Comparison of ENCODE assay signal across 7 mouse cellular contexts in the genomic region with DNA sequence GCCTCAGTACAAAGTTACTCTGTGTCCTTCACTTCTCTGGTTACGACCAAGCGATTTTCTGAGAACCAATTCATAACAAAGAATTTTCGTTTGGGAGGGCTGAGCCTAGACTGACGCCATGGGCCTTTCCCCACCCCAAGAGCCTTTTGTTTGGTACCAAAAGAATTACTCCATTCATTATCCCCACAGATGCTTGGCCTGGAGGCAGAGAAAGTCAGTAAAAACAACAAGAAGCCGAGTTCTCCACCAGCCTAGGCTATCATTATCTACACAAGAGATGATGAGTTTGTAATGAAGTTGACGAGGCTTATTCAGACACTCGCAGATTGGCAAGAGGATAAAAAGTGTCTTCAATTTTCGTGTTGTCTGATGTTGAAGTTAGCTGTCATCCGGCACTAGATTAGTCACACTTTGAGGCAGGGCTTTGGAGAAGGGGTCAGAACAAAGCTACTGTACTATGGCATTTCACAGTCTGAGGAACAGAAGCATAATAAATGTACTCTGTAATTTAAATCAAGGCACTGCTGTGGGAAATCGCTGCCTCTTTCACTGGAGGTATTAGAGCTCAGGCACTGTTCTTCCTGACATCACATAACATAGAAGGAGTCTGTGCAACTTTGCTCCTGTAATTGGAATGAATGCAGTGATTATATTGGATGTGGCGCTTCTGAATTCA.
A peak's percentile ranks its signal among the peaks of the same experiment; 100 is the strongest.
DNase-seq lines count a peak whose midpoint lies in the region; ATAC-seq lines count a peak whose summit lies in the region.

No protein-coding gene starts in this region.

- 11% methylated on average over 11 of the region's 11 CpGs for WGBS in hindbrain, embryonic 13.5 days
- WGBS in midbrain, embryonic 16.5 days: 7% methylated on average over 11 of the region's 11 CpGs
- 57% methylated on average over 11 of the region's 11 CpGs for WGBS in heart, embryonic 12.5 days

- ATAC-seq in hindbrain, embryonic 13.5 days (ENCODE audit: low FRiP score): peak; percentile 88
- ATAC-seq in midbrain, embryonic 16.5 days: peak; percentile 75
- ATAC-seq in heart, embryonic 12.5 days (ENCODE audit: insufficient number of reproducible peaks, low FRiP score): no peak

- no peak overlapping the region for H3K9ac ChIP-seq in hindbrain, embryonic 13.5 days
- no peak overlapping the region for H3K9ac ChIP-seq in midbrain, embryonic 16.5 days (ENCODE audit: low read depth, low read length)
- H3K9ac ChIP-seq in heart, embryonic 12.5 days: no peak overlapping the region

- peak; percentile 20 for DNase-seq in brain, embryonic 18.5 days (ENCODE audit: low read depth, low spot score)
- DNase-seq in embryo, embryonic 9.5 days (ENCODE audit: extremely low spot score): peak; percentile 37
- no peak for DNase-seq in spleen, postnatal 14 days (ENCODE audit: low spot score in 2 of 2)
- DNase-seq in lung, postnatal 36 days: no peak

- H3K4me2 ChIP-seq in hindbrain, embryonic 13.5 days: peak overlapping the region; percentile 11; the same call in 1 of the 2 replicates
- no peak overlapping the region; the same call in 1 of the 2 replicates for H3K4me2 ChIP-seq in midbrain, embryonic 16.5 days (ENCODE audit: low read length)
- H3K4me2 ChIP-seq in heart, embryonic 12.5 days: no peak overlapping the region

- H3K9me3 ChIP-seq in hindbrain, embryonic 13.5 days: no peaks in the 10 kb centered on the region
- H3K9me3 ChIP-seq in midbrain, embryonic 16.5 days (replicated peaks; ENCODE audit: control insufficient read depth, low read length, poor library complexity, severe bottlenecking): no peaks in the 10 kb centered on the region
- no peaks in the 10 kb centered on the region for H3K9me3 ChIP-seq in heart, embryonic 12.5 days (replicated peaks)

- H3K36me3 ChIP-seq in hindbrain, embryonic 13.5 days: no peaks in the 10 kb centered on the region
- no peaks in the 10 kb centered on the region for H3K36me3 ChIP-seq in midbrain, embryonic 16.5 days (ENCODE audit: control insufficient read depth, insufficient read depth, low read length)
- no peaks in the 10 kb centered on the region for H3K36me3 ChIP-seq in heart, embryonic 12.5 days

- peak overlapping the region; percentile 35; the same call in 1 of the 2 replicates for H3K27ac ChIP-seq in hindbrain, embryonic 13.5 days
- no peak overlapping the region for H3K27ac ChIP-seq in midbrain, embryonic 16.5 days (ENCODE audit: low read length)
- no peak overlapping the region for H3K27ac ChIP-seq in heart, embryonic 12.5 days (ENCODE audit: poor library complexity, severe bottlenecking)

- H3K4me3 ChIP-seq in hindbrain, embryonic 13.5 days: no peak overlapping the region
- no peak overlapping the region for H3K4me3 ChIP-seq in midbrain, embryonic 16.5 days (ENCODE audit: low read depth, low read length)
- H3K4me3 ChIP-seq in heart, embryonic 12.5 days: no peak overlapping the region

- no peaks in the 10 kb centered on the region for H3K27me3 ChIP-seq in hindbrain, embryonic 13.5 days
- no peaks in the 10 kb centered on the region for H3K27me3 ChIP-seq in midbrain, embryonic 16.5 days (ENCODE audit: control insufficient read depth, insufficient read depth, low read depth, low read length)
- H3K27me3 ChIP-seq in heart, embryonic 12.5 days (replicated peaks): no peaks in the 10 kb centered on the region

- H3K4me1 ChIP-seq in hindbrain, embryonic 13.5 days (replicated peaks): peaks cover 23% of the 10 kb centered on the region
- H3K4me1 ChIP-seq in midbrain, embryonic 16.5 days (ENCODE audit: control insufficient read depth, insufficient read depth, low read length): no peaks in the 10 kb centered on the region
- no peaks in the 10 kb centered on the region for H3K4me1 ChIP-seq in heart, embryonic 12.5 days (replicated peaks)

Comparison
In these comparisons a context has a peak if more than half of its experiments do, and no peak if none do; other contexts are left out.
1. DNase-seq: peak in brain, embryonic 18.5 days (single experiment) and embryo, embryonic 9.5 days (single experiment); none in spleen, postnatal 14 days (0 of 2) and lung, postnatal 36 days (single experiment).